Comparison of ENCODE assay signal across 8 mouse cellular contexts in genomic region chr12:69758221-69759185, GRCm38 (mm10). TPM values are rescaled to one million over a fixed set of nuclear protein-coding genes. Genes with fewer than 3 reads are reported as not detected.
DNase-seq lines count a peak whose midpoint lies in the region; ATAC-seq and TF ChIP-seq lines count a peak whose summit lies in the region.

No protein-coding gene starts in this region.

- 1% methylated on average over 22 of the region's 22 CpGs for WGBS in heart, embryonic 12.5 days
- WGBS in kidney, postnatal 0 days = 10% methylated on average over 22 of the region's 22 CpGs

- H3K27ac ChIP-seq in heart, embryonic 12.5 days (ENCODE audit: poor library complexity, severe bottlenecking) = peak overlapping the region; percentile 97
- peak overlapping the region; percentile 85 for H3K27ac ChIP-seq in kidney, postnatal 0 days

- no peaks in the 10 kb centered on the region for H3K27me3 ChIP-seq in heart, embryonic 12.5 days (replicated peaks)
- no peaks in the 10 kb centered on the region for H3K27me3 ChIP-seq in kidney, postnatal 0 days (ENCODE audit: insufficient read depth, low read length)

- H3K9ac ChIP-seq in heart, embryonic 12.5 days = peak overlapping the region; percentile 74; the same call in 1 of the 2 replicates
- 0 out of 2 replicates have a peak overlapping the region, but pooled peaks have one; percentile 27 for H3K9ac ChIP-seq in kidney, postnatal 0 days (ENCODE audit: low read depth, low read length)

- peak overlapping the region; percentile 48 for H3K4me3 ChIP-seq in heart, embryonic 12.5 days
- peak overlapping the region; percentile 11; the same call in 1 of the 2 replicates for H3K4me3 ChIP-seq in kidney, postnatal 0 days (replicated peaks; ENCODE audit: low read depth, low read length)

- ATAC-seq in heart, embryonic 12.5 days (ENCODE audit: insufficient number of reproducible peaks, low FRiP score) = peak; percentile 54
- ATAC-seq in kidney, postnatal 0 days (replicated peaks; ENCODE audit: low FRiP score, low read depth) = peak; percentile 37
- peak; percentile 17; the same call in 1 of the 2 replicates for ATAC-seq in megakaryocyte progenitor cell, adult 5-6 weeks (replicated peaks; ENCODE audit: poor library complexity)

- no peaks in the 10 kb centered on the region for H3K9me3 ChIP-seq in heart, embryonic 12.5 days (replicated peaks)
- H3K9me3 ChIP-seq in kidney, postnatal 0 days (replicated peaks; ENCODE audit: low read length) = no peaks in the 10 kb centered on the region

- H3K4me1 ChIP-seq in heart, embryonic 12.5 days (replicated peaks) = peaks cover 17% of the 10 kb centered on the region
- peaks cover 15% of the 10 kb centered on the region for H3K4me1 ChIP-seq in kidney, postnatal 0 days (replicated peaks; ENCODE audit: insufficient read depth, low read length)

- H3K4me2 ChIP-seq in heart, embryonic 12.5 days = peak overlapping the region; percentile 79
- H3K4me2 ChIP-seq in kidney, postnatal 0 days (ENCODE audit: low read length) = peak overlapping the region; percentile 54

- H3K36me3 ChIP-seq in heart, embryonic 12.5 days = peaks cover 4% of the 10 kb centered on the region; the same call in 1 of the 2 replicates
- H3K36me3 ChIP-seq in kidney, postnatal 0 days (ENCODE audit: insufficient read depth, low read length) = no peaks in the 10 kb centered on the region

- DNase-seq in adrenal gland, postnatal 10 days = peak; percentile 35
- peak; percentile 29 to 37 for DNase-seq in cerebellum, postnatal 25 days
- peak; percentile 74 for DNase-seq in kidney, postnatal 0 days (ENCODE audit: low spot score)
- DNase-seq in yolk sac, embryonic 10.5 days (ENCODE audit: low spot score) = peak; percentile 72
- DNase-seq in frontal cortex, postnatal 25 days (ENCODE audit: low spot score in 2 of 2) = no peak
- DNase-seq in frontal cortex, postnatal 36 days (ENCODE audit: low spot score in 2 of 2) = no peak

- TF ChIP-seq CTCF in kidney, postnatal 0 days (IDR thresholded peaks at IDR 0.05; ENCODE audit: low read depth) = no peak

RNA-seq across cellular contexts. Expression of gene Cdkl1, which starts 32.6 kb away (rescaled TPM):
- 1 to 10 TPM; 3.3 to 4.3 TPM for total RNA-seq in adrenal gland, postnatal 10 days (2021)
- polyA plus RNA-seq in heart, embryonic 12.5 days (2016; fragmentation: Nextera tagmentation; extraction: Ambion mirVana) = 5.0 TPM in 2 replicates
- polyA plus RNA-seq in kidney, postnatal 0 days (2015; fragmentation: Nextera tagmentation; extraction: Ambion mirVana) = 85.5 and 93.2 TPM in 2 replicates
- not detected in 2 replicates for total RNA-seq in megakaryocyte progenitor cell, adult 5-6 weeks (2015)
- not detected in 2 replicates for total RNA-seq in megakaryocyte progenitor cell, adult 5-6 weeks (2017)

RNA-seq across cellular contexts. Expression of gene Atp5s, which starts 33.8 kb away (rescaled TPM):
- total RNA-seq in adrenal gland, postnatal 10 days (2021) = 10 to 100 TPM; 16.0 to 21.1 TPM
- 31.1 and 31.2 TPM in 2 replicates for polyA plus RNA-seq in heart, embryonic 12.5 days (2016; fragmentation: Nextera tagmentation; extraction: Ambion mirVana)
- polyA plus RNA-seq in kidney, postnatal 0 days (2015; fragmentation: Nextera tagmentation; extraction: Ambion mirVana) = 29.5 and 32.9 TPM in 2 replicates
- total RNA-seq in megakaryocyte progenitor cell, adult 5-6 weeks (2015) = 21.3 and 31.6 TPM in 2 replicates
- 8.9 and 15.1 TPM in 2 replicates for total RNA-seq in megakaryocyte progenitor cell, adult 5-6 weeks (2017)

RNA-seq across cellular contexts. Expression of gene L2hgdh, which starts 33.8 kb away (rescaled TPM):
- total RNA-seq in adrenal gland, postnatal 10 days (2021) = 10 to 100 TPM; 27.9 to 31.7 TPM
- polyA plus RNA-seq in heart, embryonic 12.5 days (2016; fragmentation: Nextera tagmentation; extraction: Ambion mirVana) = 19.5 and 20.8 TPM in 2 replicates
- 20.0 and 21.1 TPM in 2 replicates for polyA plus RNA-seq in kidney, postnatal 0 days (2015; fragmentation: Nextera tagmentation; extraction: Ambion mirVana)
- 13.6 and 21.3 TPM in 2 replicates for total RNA-seq in megakaryocyte progenitor cell, adult 5-6 weeks (2015)
- total RNA-seq in megakaryocyte progenitor cell, adult 5-6 weeks (2017) = 33.9 and 35.8 TPM in 2 replicates

Comparison
In these comparisons a context has a peak if more than half of its experiments do, and no peak if none do; other contexts are left out.
1. DNase-seq: peak in adrenal gland, postnatal 10 days (single experiment), cerebellum, postnatal 25 days (2 of 2), kidney, postnatal 0 days (single experiment) and yolk sac, embryonic 10.5 days (single experiment); none in frontal cortex, postnatal 25 days (0 of 2) and frontal cortex, postnatal 36 days (0 of 2).
2. RNA of gene Cdkl1, which starts 32.6 kb away (total RNA-seq): 3.3 to 4.3 TPM in adrenal gland, postnatal 10 days; not detected in megakaryocyte progenitor cell, adult 5-6 weeks; every median in the first group is over 4 times any median in the second.
3. Peak in every context shown above with its lines, with median percentiles within 50 percentile points of each other: ATAC-seq.